Mouse (Mus musculus) limb, embryonic 12.5 days (tissue): Measurements from ENCODE around the gene Slc25a16. TPM values are rescaled to one million over a fixed set of nuclear protein-coding genes. Genes with fewer than 3 reads are reported as not detected.

Experiments used
- ATAC-seq: fragments of 200-750 bp; cut with Nextera tagmentation; 2 replicates; pipeline ENCODE4 v1.8.0; 2017; ENCODE audit warnings: low read depth, moderate TSS enrichment; ENCODE audit not compliant: insufficient number of reproducible peaks, insufficient read depth, low FRiP score, low TSS enrichment
- H3K27ac ChIP-seq: fragments of 300-500 bp; sonication (generic); 2 replicates; pipeline ENCODE4 v1.5.1; 2016; ENCODE audit warnings: mild to moderate bottlenecking, moderate library complexity
- H3K27me3 ChIP-seq: fragments of 300-500 bp; sonication (generic); 2 replicates; pipeline ENCODE4 v1.6.1; 2016; ENCODE audit warnings: mild to moderate bottlenecking, moderate library complexity
- H3K36me3 ChIP-seq: fragments of 300-500 bp; sonication (generic); 2 replicates; pipeline ENCODE4 v1.6.1; 2016; ENCODE audit warnings: mild to moderate bottlenecking, moderate library complexity
- H3K4me1 ChIP-seq: fragments of 300-500 bp; sonication (generic); replicated peaks from 2 replicates; pipeline ENCODE4 v1.6.1; 2016
- H3K4me2 ChIP-seq: fragments of 300-500 bp; sonication (generic); 2 replicates; pipeline ENCODE4 v1.6.1; 2016; ENCODE audit warnings: mild to moderate bottlenecking, moderate library complexity
- H3K4me3 ChIP-seq: fragments of 300-500 bp; sonication (generic); replicated peaks from 2 replicates; pipeline ENCODE4 v1.5.1; 2016; ENCODE audit warnings: mild to moderate bottlenecking
- H3K9ac ChIP-seq: fragments of 300-500 bp; sonication (generic); replicated peaks from 2 replicates; pipeline ENCODE4 v1.6.1; 2016; ENCODE audit warnings: mild to moderate bottlenecking, moderate library complexity
- H3K9me3 ChIP-seq: fragments of 300-500 bp; sonication (generic); 2 replicates; pipeline ENCODE4 v1.6.1; 2016; ENCODE audit warnings: mild to moderate bottlenecking, moderate library complexity
- WGBS: fragments of 180-500 bp; shearing (Covaris S2); methylation state at CpG from one replicate; pipeline ENCODE4 v1.1.7; 2016; 5-methylcytosine and 5-hydroxymethylcytosine counted together
- polyA plus RNA-seq: library from polyadenylated mRNA; unstranded; fragments of >200 nt; fragmentation: Nextera tagmentation; extraction: Ambion mirVana; gene quantifications from 2 replicates; pipeline ENCODE4 v1.2.1, GENCODE M21; 2016

Slc25a16 gene
- polyA plus RNA-seq, 1 experiment from 2014 or later = 10.9 TPM

DNA sequence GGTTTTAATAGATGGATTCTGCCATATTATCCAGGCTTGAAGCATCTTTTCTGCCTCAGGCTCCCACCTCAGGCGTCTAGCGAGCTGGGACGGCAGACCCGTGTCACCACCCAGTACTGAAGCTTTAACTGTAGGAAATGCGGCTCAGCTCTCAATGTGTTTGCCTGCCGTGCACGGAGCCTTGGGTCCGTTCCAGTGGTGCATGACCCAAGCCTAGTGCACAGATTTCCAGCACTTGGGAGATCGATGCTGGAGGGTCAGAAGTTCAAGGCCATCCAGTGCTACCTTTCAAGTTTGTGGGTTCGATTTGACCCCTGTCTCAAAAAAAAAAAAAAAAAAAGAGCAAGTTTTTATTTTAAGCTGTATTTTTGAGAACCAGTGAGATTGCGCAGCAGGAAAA, 45.4 kb downstream of the Slc25a16 start:
- no peak overlapping the region for H3K27ac ChIP-seq
- peaks cover 93% of the 10 kb centered on the region for H3K36me3 ChIP-seq
- H3K4me3 ChIP-seq = no peak overlapping the region
- H3K4me2 ChIP-seq = no peak overlapping the region
- H3K9me3 ChIP-seq = no peaks in the 10 kb centered on the region
- H3K27me3 ChIP-seq = no peaks in the 10 kb centered on the region
- no peak for ATAC-seq
- WGBS = 95% methylated on average over 11 of the region's 11 CpGs
- no peak overlapping the region for H3K9ac ChIP-seq
- no peaks in the 10 kb centered on the region for H3K4me1 ChIP-seq

DNA sequence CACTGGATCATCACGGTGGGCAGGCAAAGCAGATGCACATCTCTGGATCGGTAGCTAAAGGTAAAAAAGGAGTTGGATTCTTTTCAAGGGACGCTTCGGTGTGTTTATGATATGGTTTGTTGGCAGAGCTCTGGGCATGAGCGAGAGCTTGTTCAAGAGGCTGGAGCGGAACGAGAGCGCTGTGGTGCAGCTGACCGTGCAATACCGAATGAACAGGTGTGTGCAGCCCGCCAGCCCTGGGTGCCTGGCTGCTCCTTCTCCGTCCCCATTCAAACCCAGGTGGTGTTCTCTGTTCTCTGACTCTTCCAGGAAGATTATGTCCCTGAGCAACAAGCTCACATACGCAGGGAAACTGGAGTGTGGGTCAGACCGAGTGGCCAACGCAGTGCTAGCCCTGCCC, 45.9 kb downstream of the Slc25a16 start:
- no peak overlapping the region for H3K4me3 ChIP-seq
- no peak overlapping the region for H3K27ac ChIP-seq
- H3K4me2 ChIP-seq = no peak overlapping the region
- no peaks in the 10 kb centered on the region for H3K27me3 ChIP-seq
- peaks cover 91% of the 10 kb centered on the region for H3K36me3 ChIP-seq
- 95% methylated on average over 15 of the region's 15 CpGs for WGBS
- no peaks in the 10 kb centered on the region for H3K4me1 ChIP-seq
- no peaks in the 10 kb centered on the region for H3K9me3 ChIP-seq
- no peak overlapping the region for H3K9ac ChIP-seq
- no peak for ATAC-seq

DNA sequence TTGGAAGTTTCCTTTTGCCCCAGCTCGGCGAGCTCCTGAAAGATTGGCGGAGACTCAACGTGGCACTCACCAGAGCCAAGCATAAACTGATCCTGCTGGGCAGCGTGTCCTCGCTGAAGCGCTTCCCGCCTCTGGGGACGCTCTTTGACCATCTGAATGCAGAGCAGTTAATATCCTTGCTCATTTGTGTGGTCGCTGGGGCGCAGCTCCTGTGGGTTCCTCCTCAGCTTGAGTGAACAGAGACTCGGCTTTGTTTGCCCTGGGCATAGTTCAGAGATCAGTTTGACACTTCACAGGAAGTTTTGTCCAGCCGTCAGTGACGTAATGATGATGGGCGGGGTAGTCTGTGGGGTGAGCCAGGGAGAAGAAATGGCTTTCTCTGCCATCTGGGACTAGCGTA, 51.4 kb downstream of the Slc25a16 start:
- WGBS = 86% methylated on average over 16 of the region's 16 CpGs
- no peak overlapping the region for H3K4me3 ChIP-seq
- no peak overlapping the region for H3K27ac ChIP-seq
- ATAC-seq = no peak
- H3K36me3 ChIP-seq = peaks cover 77% of the 10 kb centered on the region
- no peaks in the 10 kb centered on the region for H3K9me3 ChIP-seq
- no peaks in the 10 kb centered on the region for H3K27me3 ChIP-seq
- H3K4me1 ChIP-seq = no peaks in the 10 kb centered on the region
- 0 out of 2 replicates have a peak overlapping the region, but pooled peaks have one; percentile 12 for H3K9ac ChIP-seq
- H3K4me2 ChIP-seq = no peak overlapping the region

DNA sequence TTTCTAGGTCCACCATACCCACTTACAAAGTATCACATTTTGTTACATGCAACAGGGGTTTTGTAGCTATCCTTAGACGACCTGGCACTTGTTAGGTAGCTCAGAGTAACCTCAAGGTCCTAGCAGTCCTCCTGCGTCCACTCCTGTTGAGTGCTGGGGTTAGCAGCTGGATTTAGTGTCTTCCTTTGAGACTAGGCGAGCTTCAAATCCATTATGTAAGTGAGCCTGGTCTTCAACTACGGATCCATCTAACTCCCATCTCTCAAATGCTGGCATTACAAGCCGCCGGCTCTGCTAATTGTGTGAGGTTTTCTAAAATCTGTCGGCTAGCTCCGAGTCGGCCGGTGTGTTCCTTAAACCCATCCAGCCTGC, 59.2 kb downstream of the Slc25a16 start:
- ATAC-seq = no peak
- Histone ChIP-seq H3K36me3 (peaks cover 31% of the 10 kb centered on the region), H3K9me3 (no peaks in the 10 kb centered on the region), H3K9ac (peak overlapping the region; percentile 94), H3K27ac (no peak overlapping the region), H3K4me2 (peak overlapping the region; percentile 63), H3K4me1 (peaks cover 6% of the 10 kb centered on the region; the same call in 1 of the 2 replicates), H3K4me3 (peak overlapping the region; percentile 94), H3K27me3 (no peaks in the 10 kb centered on the region)
- WGBS = 9% methylated on average over 10 of the region's 10 CpGs

DNA sequence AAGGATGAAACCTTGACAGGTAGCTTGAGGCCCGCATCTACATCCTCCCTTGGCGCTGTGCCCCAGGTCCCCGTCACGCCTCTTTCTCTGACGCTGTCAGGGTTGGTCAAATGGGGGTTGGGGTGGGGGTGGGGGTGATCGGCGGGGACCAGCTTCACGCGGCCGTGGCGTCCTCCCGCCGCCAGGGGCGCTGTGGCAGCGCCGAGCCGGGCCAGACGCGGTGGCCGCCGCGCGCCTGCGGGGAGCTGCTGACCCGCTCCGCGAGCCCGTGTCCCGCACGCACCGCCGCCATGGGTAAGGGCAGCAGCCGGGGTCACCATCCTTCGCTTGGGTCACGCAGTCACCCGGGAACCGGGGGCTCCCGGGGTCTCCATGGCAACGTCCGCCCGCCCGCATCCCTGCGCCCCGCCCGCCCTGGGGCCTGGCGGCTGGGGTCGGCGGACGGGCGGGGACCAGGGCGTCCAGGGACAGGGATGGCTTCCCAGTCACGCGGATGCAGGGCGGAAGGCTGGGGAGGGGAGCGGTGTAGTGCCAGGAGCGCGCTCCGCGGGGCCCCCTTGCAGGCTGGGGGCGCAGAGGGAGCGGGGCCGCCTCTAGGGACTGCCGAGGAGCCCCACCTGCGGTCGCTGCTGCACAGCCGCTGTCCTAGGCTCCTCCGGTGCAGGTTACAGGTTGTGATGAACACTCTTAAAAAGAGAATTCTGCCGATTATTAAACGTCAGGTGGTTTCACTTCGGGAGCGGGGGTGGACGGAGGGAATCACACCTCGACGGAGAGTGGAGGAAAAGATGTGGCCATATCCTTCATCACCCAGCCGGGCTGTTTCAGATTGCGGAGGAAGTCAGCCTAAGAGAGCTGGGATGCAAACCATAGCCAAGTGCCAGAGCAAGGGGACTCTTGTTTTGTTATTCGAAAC, 59.9 kb downstream of the Slc25a16 start, which contains the start of gene Rufy2:
TSS of gene Rufy2 (plus strand) at position 185 of the 916 bp plus-strand sequence.
- Histone ChIP-seq H3K4me1 (peaks cover 6% of the 10 kb centered on the region; the same call in 1 of the 2 replicates), H3K27me3 (no peaks in the 10 kb centered on the region), H3K9me3 (no peaks in the 10 kb centered on the region), H3K4me2 (peak within 1 kb of the TSS; percentile 63), H3K4me3 (peak within 1 kb of the TSS; percentile 94), H3K36me3 (peaks cover 32% of the 10 kb centered on the region), H3K27ac (peak within 1 kb of the TSS; percentile 77), H3K9ac (peak within 1 kb of the TSS; percentile 94)
- ATAC-seq = peak; percentile 90
- under 1% methylated on average over 76 of the region's 77 CpGs for WGBS

DNA sequence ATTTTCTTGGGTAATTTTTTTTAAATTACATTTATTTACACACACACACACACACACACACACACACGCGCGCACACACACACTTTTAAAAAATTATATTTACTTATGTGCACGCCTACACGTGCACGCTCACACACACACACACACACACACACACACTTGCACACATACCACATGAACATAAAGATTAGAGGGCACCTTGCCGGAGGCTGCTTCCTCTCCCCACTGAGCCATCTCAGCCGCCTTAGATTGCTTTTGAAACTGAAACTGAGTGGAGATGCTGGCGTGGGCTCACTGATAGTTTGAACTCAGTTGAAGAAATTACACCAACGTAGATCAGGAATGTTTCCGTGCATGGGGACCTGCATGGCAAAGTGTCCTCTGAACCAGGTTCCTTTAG, 63.6 kb downstream of the Slc25a16 start:
- 94% methylated on average over 11 of the region's 11 CpGs for WGBS
- Histone ChIP-seq H3K9me3 (no peaks in the 10 kb centered on the region), H3K27ac (no peak overlapping the region), H3K4me1 (peaks cover 6% of the 10 kb centered on the region; the same call in 1 of the 2 replicates), H3K9ac (no peak overlapping the region), H3K27me3 (no peaks in the 10 kb centered on the region), H3K4me2 (no peak overlapping the region), H3K36me3 (peaks cover 57% of the 10 kb centered on the region), H3K4me3 (no peak overlapping the region)
- ATAC-seq = no peak

DNA sequence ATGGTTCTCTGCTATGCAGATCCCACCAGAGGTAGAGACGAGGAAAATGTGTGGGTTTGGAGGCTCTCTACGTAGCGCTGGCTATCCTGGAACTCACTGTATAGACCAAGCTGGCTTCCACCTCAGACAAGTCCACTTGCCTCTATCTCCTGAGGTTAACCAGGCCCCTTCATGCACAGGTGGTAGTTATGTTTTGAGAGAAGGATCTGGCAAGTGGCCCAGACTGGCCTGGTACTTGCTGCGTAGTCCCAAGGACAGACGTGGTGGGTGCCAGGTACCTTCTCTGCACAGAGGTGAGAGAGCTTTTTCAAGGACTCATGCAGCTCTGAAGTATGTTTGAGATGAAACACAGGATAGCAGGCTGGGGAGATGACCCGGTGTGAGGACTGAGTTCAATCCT, 64.1 kb downstream of the Slc25a16 start:
- H3K27ac ChIP-seq = no peak overlapping the region
- H3K9ac ChIP-seq = no peak overlapping the region
- H3K36me3 ChIP-seq = peaks cover 61% of the 10 kb centered on the region
- H3K4me2 ChIP-seq = no peak overlapping the region
- H3K9me3 ChIP-seq = no peaks in the 10 kb centered on the region
- no peak overlapping the region for H3K4me3 ChIP-seq
- peaks cover 6% of the 10 kb centered on the region; the same call in 1 of the 2 replicates for H3K4me1 ChIP-seq
- 95% methylated on average over 6 of the region's 6 CpGs for WGBS
- ATAC-seq = no peak
- H3K27me3 ChIP-seq = no peaks in the 10 kb centered on the region

DNA sequence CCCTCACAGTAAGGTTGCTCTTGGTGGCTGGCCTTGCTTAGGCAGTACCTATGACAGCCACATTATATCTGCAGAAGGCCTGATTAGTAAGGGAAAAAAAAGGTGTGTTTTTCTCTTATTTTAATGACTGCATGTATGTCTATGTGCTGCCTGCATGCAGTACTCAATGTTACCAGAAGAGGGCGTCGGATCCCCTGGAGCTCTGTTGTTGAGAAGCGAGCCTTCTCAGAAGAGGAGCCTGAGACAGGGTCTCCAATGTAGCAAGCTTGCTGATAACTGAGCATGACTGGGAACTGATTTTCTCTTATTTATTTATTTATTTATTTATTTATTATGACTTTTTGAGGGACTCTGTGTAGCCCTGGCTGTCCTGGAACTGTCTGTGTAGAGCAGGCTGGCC, 66.9 kb downstream of the Slc25a16 start:
- no peak overlapping the region for H3K9ac ChIP-seq
- no peaks in the 10 kb centered on the region for H3K4me1 ChIP-seq
- H3K4me3 ChIP-seq = no peak overlapping the region
- 37% methylated on average over 3 of the region's 3 CpGs for WGBS
- ATAC-seq = no peak
- H3K36me3 ChIP-seq = peaks cover 90% of the 10 kb centered on the region
- H3K27me3 ChIP-seq = no peaks in the 10 kb centered on the region
- H3K9me3 ChIP-seq = no peaks in the 10 kb centered on the region
- no peak overlapping the region for H3K27ac ChIP-seq
- no peak overlapping the region for H3K4me2 ChIP-seq

DNA sequence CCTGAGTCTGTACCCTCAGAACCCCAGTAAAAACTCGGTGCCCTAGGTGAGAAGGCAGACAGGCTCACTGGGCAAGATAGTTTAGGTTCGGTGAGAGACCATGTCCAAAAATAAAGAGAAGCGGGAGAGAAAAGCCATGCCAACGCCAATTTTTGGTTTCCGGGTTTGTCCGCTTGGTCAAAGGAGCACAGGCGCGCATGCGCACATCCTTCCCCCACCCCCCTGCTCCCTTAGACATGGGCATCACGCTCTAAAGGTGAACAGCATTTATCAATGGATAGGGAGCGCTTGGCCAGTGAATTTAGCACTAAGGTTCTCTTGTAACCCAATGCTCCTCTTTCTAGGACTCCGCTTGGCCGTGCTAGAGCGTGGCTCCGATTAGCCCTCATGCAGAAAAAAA, 70.2 kb downstream of the Slc25a16 start:
- H3K4me2 ChIP-seq = no peak overlapping the region
- H3K9me3 ChIP-seq = no peaks in the 10 kb centered on the region
- no peaks in the 10 kb centered on the region for H3K4me1 ChIP-seq
- H3K4me3 ChIP-seq = no peak overlapping the region
- no peak overlapping the region for H3K27ac ChIP-seq
- ATAC-seq = no peak
- no peaks in the 10 kb centered on the region for H3K27me3 ChIP-seq
- WGBS = 91% methylated on average over 15 of the region's 15 CpGs
- peaks cover 95% of the 10 kb centered on the region for H3K36me3 ChIP-seq
- H3K9ac ChIP-seq = no peak overlapping the region

DNA sequence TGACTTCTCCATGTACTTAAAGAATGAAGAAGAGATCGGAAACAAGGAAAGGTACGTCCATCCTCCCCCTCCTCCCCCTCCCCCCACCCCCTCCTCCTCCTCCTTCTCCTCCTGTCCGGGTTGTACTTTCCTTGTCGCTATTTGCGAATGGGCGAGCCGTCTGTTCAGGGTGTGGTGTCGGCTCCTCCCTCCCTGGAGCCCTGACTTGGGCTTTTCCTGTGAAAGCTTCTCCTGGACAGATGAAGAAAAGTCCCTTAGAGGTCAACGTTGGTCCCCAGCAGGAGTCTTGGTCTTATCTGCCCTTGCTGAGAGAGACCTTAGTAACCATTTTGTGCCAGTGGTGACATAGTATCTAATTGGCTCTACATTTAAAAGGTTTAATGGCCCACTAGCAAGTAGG, 73.6 kb downstream of the Slc25a16 start:
- Histone ChIP-seq H3K9me3 (no peaks in the 10 kb centered on the region), H3K27me3 (no peaks in the 10 kb centered on the region), H3K27ac (no peak overlapping the region), H3K4me1 (no peaks in the 10 kb centered on the region), H3K4me3 (no peak overlapping the region), H3K9ac (no peak overlapping the region), H3K36me3 (peaks cover 95% of the 10 kb centered on the region), H3K4me2 (no peak overlapping the region)
- no peak for ATAC-seq
- WGBS = 94% methylated on average over 4 of the region's 9 CpGs
